Mouse (Mus musculus): ENCODE measurements around the gene Cbwd1. TPM values are rescaled to one million over a fixed set of nuclear protein-coding genes. Genes with fewer than 3 reads are reported as not detected.

The Cbwd1 gene
- total RNA-seq (2014; fragmentation: Nextera tagmentation) (12.1 and 26.2 TPM in 2 replicates), total RNA-seq (2017) (35.4 and 46.7 TPM in 2 replicates)

DNA sequence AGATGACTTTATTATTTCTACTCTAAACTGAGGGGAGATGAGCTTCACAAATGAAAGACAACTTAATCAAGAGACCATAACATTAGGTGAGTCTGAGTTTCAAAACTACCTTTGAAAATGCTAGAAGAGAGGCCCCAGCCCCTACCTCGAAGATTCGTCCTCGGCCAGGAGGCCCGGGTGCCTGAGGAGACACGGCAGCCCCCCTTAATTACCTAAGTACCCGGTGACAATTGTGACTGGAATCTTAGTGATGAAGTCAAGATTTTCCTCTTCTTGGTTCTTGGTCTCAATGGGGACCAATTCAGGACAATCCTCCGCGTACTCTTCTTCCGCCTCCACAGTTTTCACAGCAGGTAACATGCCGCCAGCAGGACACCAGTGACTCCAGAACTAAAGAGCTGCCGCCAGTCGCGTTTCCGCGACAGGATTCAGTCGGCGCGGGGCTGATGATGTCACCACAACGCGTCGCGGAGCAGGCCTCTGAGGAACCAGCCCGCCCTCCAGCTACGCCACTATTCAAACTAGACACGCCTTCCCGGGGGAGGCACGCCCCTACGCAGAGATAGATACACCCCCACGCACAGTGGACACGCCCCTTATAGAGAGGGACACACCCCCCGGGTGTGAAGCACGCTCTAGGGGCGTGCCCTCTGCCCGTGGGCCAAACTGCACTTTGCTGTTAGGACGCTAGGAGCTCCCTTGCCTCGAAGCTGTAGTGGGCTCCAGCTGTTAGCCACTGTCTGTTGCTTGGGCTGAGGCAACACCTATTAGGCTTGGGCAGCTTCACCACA, at the start of gene Cbwd1:
Gene Cbwd1 (minus strand): TSS at position 439 of the 791 bp plus-strand sequence.
- peak; percentile 100 for ATAC-seq (replicated peaks; ENCODE audit: low FRiP score, low TSS enrichment, poor library complexity, severe bottlenecking)

DNA sequence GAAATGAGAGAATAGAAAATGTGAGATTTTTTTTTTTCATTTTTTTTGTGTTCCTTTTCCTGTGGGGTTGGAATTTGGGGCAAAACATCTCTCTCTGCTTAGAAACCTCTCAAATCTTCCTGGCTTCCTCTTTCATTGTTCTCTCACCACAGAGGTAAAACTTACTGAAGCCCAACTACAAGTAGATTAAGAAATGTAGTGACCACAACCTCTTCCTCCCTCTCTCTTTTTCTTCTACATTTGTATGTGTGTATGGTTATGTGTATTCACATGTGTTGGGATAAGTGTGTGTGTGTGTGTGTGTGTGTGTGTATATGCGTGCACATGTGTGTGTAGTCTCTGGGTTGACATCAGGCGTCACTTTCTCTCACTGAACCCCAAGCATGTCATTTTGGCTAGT, 47.1 kb upstream of the Cbwd1 start:
- ATAC-seq (replicated peaks; ENCODE audit: low FRiP score, low TSS enrichment, poor library complexity, severe bottlenecking) = no peak

DNA sequence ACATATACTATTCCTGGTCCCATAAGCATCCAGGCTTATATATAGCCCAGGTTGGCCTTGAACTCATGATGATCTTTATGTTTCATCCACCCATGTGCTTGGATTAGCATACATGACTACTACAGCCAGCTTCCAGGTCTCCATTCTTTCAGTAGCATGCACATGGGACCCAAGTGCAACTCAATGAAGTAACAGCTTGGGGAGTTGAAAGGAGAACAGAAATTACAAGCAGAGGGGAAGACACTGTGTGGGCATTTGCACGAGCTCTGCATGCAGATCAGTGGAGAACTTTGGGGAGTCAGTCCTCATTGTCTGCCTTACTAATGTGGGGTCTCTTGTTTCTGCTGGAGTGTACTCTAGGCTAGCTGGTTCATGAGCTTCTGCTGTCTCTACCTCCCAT, 45.3 kb upstream of the Cbwd1 start:
- ATAC-seq (replicated peaks; ENCODE audit: low FRiP score, low TSS enrichment, poor library complexity, severe bottlenecking) = no peak

DNA sequence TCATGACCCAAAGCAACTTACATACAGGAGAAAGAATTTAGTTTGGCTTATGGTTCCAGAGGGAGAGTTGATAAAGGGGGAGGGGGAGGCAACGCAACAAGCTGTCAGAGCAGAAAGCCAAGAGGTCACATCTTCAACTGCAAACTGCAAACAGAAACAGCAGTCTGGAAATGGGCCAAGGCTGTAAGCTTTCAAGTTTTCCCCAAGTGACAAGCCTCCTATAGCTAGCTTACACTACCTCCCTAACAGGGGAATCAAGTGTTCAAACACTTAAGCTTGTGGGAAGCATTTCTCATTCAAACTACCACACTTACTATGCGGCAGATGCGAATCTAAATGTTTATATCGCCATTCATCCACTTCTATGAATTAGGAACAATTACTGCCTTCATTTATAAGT, 42.4 kb upstream of the Cbwd1 start:
- ATAC-seq (replicated peaks; ENCODE audit: low FRiP score, low TSS enrichment, poor library complexity, severe bottlenecking) = no peak

DNA sequence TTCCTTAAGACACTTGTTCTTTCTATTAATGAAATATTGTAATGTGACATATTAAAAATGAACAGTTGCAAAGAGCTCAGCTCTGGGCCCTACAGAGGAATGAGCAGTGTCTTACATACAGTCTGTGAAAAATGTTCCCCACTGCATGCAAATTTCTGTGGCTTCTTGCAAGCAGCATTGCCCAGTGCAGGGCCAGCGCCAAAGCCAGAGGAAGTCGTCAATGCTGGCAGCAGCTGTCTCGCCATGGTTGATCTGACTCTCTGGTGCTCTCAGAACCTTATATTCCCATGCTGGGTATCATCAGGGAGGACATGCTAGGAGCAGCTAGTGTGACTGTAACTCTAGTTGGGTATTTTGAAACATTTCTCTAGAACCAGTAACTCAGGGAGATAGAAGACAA, 41.4 kb upstream of the Cbwd1 start:
- ATAC-seq (replicated peaks; ENCODE audit: low FRiP score, low TSS enrichment, poor library complexity, severe bottlenecking) = no peak

DNA sequence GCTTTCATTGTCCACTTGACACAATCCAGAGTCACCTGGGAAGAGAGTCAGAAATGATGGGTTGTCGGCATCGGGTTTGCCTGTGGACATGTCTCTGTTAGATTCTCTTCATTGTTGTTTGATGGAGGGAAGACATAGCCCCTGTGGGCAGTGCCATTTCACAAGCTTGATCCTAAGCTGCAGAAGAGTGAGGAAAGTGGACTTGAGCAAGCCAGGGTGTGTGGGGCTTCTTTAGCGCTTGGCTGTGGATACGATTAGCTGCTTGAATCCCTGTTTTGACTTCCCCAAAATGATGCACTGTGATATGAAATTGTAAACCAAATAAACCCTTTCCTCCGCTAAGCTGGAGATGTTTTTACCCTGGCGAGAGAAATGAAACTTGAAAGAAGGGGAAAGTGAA, 40.6 kb upstream of the Cbwd1 start:
- no peak for ATAC-seq (replicated peaks; ENCODE audit: low FRiP score, low TSS enrichment, poor library complexity, severe bottlenecking)

DNA sequence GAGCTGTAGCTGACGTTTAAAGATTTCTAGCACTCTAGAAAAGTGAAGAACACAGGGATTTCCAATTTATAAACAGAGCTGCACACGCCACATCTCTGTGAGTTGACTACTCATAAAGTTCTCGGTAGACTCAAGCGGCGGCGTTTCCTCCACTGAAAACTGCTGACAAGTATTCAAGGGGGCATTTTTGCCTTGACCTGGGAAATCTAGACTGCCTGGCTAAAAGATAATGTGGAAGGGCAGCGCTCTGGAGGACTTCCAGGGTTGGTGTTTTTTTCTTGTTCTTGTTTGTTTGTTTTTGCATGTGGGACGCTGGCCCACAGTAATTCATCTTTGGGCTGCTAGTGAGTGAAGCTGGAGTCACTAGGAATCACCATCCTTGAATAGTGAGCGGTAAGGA, 38.7 kb upstream of the Cbwd1 start:
- ATAC-seq (replicated peaks; ENCODE audit: low FRiP score, low TSS enrichment, poor library complexity, severe bottlenecking) = no peak

DNA sequence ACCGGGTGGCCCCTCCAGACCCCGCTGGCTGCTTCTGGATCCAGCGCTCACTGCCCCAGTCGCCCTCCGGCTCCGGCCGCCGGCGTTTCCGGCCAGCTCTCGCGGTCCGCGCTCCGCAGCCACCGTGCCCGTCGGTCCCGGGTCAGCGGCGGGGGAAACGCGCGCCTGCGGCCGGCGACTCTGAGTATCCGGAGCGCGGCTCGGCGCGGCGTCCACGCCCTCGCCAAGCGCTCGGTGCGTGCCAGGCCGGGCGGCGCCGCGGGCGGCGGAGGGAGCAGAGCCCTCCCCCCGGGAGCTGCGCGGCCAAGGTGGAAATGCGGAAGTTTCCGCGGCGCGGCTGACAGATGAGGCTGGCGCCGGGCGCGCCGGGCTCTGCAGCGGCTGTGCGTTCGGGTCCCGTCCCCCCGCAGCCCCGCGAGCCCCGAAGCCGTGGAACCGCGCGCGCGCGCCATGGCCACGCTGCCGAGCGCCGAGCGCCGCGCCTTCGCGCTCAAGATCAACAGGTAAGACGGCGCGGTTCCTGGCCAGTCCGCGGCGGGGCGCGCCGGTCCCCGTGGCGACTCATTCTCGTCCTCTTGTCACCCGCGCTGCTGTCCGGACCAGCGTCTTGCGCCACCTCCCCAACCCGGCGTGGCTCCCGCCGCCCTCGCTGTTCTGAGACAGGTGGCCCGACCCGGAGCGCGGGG, 37.9 kb upstream of the Cbwd1 start, which contains the start of gene Dock8:
Gene Dock8 (plus strand): TSS at position 334 of the 686 bp plus-strand sequence.
- peak; percentile 46 for ATAC-seq (replicated peaks; ENCODE audit: low FRiP score, low TSS enrichment, poor library complexity, severe bottlenecking)

DNA sequence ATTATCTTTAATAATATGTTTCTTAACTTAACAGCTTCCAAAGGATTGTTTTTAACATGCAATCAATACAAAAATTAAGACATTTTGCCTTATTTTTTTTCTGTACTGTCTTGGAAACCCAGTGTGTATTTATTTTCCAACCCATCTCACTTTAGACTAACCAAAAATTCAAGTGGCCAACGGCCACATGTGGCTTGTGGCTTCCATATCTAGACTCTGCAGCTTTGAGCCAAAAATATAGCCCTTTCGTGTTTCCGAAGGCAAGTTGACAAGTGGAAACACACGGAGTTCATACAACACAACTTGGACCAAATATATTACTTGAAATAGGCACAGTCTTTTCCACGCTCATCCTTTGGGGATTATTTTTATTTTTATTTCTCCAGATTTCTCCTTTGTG, 37.2 kb upstream of the Cbwd1 start:
- ATAC-seq (replicated peaks; ENCODE audit: low FRiP score, low TSS enrichment, poor library complexity, severe bottlenecking) = peak; percentile 45; the same call in 1 of the 2 replicates

DNA sequence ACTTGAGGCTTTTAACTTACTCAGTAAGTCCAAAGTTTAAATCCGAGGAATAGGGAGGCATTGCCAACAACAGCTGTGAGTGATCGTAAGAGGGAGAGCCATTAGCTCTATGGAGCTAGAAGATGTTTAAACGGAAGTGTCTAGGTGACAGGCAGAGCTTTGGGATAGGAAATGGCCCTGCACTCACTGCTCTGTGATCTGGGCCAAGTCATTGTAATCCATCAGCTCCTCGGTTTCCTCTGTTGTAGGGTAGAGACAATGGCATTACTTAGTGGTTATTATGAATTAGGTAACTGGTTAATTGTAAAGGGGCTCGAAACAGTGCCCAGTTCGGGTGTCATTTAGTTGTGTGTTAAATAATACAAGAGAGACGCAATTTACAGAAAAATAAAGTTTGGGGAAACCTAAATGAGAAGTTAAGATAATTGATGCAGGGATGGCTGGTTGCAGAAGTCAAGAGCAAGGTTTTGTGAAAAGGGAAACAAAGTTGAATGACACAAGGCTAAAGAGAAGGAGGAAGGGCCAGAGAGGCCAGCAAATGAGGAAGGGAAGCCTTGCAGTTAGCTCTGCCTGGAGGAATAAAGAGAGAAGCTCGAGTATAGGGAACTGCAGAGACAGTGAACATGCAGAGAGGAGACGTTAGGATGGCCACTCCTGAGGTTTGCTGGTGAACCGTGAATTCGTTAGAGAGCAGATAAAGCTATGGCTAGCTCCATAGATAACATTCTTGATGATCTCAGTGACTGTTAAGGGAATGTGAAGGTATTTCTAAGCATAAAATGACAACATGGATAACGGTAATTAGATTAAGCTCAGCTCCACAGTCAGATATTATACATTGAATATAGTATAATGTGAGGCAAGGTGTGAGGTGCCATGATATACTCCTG, 35.6 kb upstream of the Cbwd1 start:
- no peak for ATAC-seq (replicated peaks; ENCODE audit: low FRiP score, low TSS enrichment, poor library complexity, severe bottlenecking)

DNA sequence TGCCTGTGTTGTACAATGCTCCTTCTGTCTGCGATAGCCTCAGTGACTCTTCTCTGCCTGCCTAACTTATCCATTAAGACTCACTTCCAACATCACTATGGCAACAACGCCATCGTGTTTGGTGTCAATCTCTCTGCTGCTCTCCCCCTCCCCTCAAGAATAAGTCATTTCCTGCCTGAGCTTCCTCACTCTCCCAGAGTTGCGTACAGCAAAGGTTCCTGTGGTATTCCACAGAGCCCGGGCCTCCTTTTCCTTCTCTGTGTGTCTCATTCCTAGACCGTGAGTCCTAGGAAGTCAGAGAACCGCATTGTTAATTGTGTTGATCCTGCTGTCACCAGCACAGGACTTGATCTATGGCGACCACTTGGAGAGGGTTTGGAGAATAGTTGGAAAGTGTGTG, 33.5 kb upstream of the Cbwd1 start:
- ATAC-seq (replicated peaks; ENCODE audit: low FRiP score, low TSS enrichment, poor library complexity, severe bottlenecking) = no peak

DNA sequence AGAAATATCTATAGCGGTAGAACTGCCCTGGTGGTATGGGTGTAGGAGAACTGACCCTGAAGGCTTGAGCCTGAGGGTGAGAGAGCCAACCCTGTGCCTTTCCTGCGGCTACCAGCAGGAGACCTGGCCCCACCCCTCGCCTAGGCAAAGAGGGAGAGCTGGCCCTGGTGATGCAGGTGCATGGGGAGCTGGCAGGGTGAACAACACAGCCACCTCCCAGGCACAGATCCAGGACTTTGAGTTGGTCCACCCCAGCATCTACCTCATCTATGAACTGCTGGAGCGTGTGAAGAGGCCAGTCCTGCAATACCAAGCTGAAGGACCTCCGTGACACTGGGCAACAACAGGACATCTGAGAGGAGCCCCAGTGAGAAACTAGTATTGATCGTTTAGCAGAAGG, 32.1 kb upstream of the Cbwd1 start:
- ATAC-seq (replicated peaks; ENCODE audit: low FRiP score, low TSS enrichment, poor library complexity, severe bottlenecking) = peak; percentile 63; the same call in 1 of the 2 replicates

DNA sequence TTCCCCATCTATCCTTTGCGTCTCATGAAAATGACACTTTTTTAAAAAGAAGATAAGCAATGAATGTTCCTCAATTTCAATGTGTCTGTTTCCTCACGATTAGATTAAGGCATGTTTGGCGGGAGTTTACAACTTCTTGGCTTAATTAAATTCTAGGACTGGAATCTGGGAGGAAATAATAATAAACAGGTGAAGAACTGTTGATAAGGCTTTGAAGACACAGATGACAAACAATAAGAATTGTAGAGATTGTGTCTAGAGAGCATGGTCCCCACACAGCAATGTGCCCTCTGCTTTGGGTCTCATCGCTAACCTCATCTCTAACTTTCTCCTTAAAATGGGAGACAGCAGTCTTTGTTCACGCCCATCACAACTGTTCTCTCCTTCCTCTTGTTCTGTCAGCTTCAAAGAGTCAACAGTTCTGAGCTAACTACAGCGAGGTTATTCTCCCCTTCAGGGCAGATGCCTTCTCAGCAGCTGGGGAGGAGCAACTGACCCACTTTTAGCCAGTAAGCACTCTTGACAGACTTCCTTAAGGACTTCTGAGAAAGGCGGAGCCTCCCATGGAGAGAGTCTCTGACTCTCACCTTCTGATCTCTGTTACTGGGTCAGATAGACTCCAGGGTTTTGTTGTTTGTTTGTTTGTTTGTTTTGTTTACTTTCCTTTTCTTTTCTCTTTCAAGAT, 28.9 kb upstream of the Cbwd1 start:
- ATAC-seq (replicated peaks; ENCODE audit: low FRiP score, low TSS enrichment, poor library complexity, severe bottlenecking) = peak; percentile 78

DNA sequence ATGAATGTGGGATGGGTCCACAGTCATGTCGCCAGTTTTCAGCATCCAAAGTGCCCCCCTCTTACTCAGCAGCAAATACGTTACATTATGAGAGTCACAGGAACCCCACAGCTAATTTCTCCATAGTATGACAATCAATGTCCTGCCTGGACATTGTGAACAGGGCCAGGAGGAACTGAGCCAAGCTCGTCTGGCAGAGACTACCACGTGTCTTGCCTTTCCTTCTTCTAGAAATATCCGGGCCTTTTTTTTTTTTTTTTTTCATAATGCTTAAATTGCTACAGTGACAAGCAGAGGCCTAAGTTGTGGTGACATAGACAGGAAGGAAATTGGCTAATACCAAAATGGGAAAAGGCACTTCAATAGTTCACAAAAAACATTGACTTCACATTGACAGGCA, 27.4 kb upstream of the Cbwd1 start:
- no peak for ATAC-seq (replicated peaks; ENCODE audit: low FRiP score, low TSS enrichment, poor library complexity, severe bottlenecking)

DNA sequence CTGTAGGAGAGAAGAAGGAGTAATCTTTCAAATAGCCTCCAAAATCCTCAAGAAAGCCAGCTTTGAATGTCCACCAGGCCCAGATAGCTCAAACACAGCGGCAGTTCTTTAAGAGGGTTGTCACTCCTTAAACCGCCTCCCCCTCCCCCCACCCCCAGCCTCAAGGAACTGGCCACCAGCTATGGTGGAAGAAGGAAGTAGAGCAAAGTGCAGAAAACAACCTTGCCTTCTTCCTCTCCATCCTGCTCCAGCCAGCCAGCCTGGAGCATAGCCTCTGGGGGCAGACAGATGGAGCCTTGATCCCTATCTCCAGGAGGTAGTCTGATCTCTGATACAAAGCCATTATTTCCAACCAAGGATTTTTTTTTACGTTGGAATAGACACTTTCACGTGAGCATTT, 25.9 kb upstream of the Cbwd1 start:
- no peak for ATAC-seq (replicated peaks; ENCODE audit: low FRiP score, low TSS enrichment, poor library complexity, severe bottlenecking)

DNA sequence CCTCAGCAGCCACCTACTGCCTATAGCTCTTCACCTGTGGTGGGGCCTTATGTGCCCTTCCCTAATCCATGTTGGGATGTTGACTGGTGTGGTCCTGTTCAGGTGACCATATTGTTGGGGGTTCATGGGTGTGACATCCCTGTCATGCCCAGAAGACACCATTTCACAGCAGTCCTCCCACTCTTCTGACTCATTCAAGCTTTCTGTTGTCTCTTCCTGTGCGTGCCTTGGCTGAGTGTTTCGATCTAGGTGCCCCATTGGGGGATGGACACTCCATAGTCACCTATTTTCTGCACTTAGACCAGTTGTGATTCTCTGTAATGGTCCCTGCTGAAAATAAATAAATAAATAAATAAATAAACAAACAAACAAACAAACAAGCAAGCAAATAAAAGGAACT, 23.6 kb upstream of the Cbwd1 start:
- no peak for ATAC-seq (replicated peaks; ENCODE audit: low FRiP score, low TSS enrichment, poor library complexity, severe bottlenecking)

DNA sequence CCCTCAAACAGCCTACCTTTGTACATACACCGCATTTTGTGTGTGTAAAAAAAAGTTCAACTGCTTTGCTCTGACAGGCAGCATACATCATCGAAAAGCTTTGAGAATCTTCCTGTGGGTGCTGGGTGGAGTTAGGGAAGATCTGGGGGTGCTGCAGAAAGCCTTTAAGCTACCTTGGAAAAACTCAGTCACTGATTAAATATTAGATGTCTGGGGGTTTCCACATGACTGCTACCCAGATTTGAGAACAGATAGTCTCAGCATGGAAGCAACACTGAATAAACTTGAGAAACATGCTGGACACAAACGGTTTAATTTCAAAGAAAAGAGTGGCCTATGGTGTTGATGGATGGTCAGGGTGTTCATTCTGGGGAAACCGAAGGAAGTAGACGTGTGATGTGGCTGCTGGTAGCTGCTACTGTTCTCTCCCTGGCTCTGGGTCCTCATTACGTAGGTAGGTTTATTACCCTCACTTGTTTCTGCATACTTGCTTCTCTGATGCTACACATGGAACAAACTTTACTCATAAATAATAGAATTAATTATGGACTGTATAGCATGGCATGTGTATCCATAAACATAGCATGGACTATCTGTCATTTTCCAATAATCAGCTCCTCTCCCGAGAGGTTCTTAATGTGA, 22.6 kb upstream of the Cbwd1 start:
- ATAC-seq (replicated peaks; ENCODE audit: low FRiP score, low TSS enrichment, poor library complexity, severe bottlenecking) = no peak

DNA sequence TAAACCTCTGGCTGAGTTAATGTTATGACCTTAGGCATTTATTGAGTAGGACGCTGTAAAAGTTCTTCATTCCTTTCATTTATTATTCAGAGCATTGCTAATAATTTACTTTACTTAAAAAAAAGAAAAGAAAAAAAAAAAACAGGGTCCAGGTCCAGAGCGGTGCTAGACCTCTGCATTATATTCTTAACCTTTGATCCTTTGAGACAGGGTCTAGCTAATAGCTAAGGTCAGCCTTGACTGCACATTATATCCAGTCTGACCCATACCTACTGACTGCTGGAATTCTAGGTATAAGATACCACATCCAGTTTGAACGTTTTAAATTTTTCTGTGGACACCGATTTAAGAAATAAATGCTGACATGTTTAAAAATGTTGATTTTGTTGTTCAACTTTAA, 21.6 kb upstream of the Cbwd1 start:
- ATAC-seq (replicated peaks; ENCODE audit: low FRiP score, low TSS enrichment, poor library complexity, severe bottlenecking) = no peak

DNA sequence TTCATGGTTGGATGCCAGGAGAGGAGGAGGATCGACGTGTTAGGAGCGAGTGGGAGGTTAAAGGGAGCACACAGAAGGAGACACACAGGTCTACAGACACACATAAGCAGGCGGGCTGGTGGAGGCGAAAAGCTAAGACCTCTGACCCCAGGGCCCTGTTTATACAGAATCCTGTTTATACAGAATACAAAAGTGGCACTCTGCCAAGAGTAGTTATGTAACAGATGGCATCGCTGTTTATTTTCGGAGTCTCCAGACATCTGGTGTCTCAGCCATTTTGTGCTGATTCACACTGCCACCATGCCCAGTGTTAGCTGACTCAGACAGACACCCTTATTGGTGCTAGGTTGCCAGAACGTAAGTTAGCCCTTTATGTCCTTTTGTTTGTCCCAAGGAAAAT, 19.9 kb upstream of the Cbwd1 start:
- peak; percentile 94 for ATAC-seq (replicated peaks; ENCODE audit: low FRiP score, low TSS enrichment, poor library complexity, severe bottlenecking)
